Comparison of ENCODE assay signal across 13 mouse cellular contexts in the genomic region with DNA sequence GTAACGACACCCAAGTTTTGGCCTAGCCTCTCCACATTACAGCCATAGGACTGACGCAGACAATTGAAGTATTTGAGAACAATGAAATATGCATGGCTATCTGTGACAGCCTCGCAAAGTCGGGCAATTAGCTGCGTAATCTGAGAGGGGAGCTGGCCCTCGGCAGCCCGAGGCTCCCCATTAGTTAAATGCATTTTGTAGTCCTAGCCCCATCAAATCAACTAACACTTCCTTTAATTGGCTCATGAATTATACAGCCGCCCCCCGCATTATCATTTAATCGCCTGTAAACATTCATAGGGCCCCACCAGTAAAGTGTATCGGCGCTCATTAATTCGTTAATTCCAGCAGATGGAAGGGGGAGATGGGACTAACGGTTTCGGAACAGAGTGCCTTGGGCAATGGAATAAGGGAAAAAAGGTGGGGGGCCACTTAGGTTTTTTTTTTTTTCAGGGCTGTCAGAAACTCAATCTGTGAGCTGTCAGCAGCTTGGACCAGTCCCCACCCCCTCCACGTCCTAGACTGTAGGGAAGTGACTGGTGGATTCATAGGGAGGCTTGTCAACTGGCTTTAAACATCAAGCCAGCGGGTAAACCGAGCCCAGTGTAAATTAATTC. TPM values are rescaled to one million over a fixed set of nuclear protein-coding genes. Genes with fewer than 3 reads are reported as not detected.
DNase-seq lines count a peak whose midpoint lies in the region; ATAC-seq lines count a peak whose summit lies in the region.
"Had no signal": no experiment of that assay in that cellular context is flagged by ENCODE, and none has a peak within 500 bp of the region (broad histone marks: within the 10 kb centered on the region; RNA-seq: fewer than 3 reads in every experiment).

No protein-coding gene starts in this region.

- no peak for DNase-seq in heart, postnatal 14 days
- peak; percentile 23 for DNase-seq in MN1 (ENCODE audit: low spot score)
- peak; percentile 70 for DNase-seq in forelimb bud, embryonic 11.5 days (ENCODE audit: low read depth, low spot score)
- peak; percentile 85 for DNase-seq in midbrain, embryonic 14.5 days
- no peak for DNase-seq in kidney, postnatal 25 days
- no peak for DNase-seq in left cerebral cortex, postnatal 10 days (ENCODE audit: extremely low spot score in 1 of 2, low spot score in 2 of 2)
- DNase-seq in kidney, adult 11 months, result no peak
- DNase-seq: gastrocnemius, adult 2 months; heart, postnatal 36 days; layer of hippocampus, postnatal 36 days; liver, embryonic 13.5 days had no signal

- no peaks in the 10 kb centered on the region for H3K36me3 ChIP-seq in heart, embryonic 13.5 days
- no peaks in the 10 kb centered on the region for H3K36me3 ChIP-seq in midbrain, embryonic 14.5 days (ENCODE audit: control insufficient read depth, insufficient read depth, low read length)
- H3K36me3 ChIP-seq: liver, embryonic 13.5 days had no signal

- intact Hi-C loops in heart, postnatal 14 days (cut with DNase I), result no loop called here
- intact Hi-C loops in left cerebral cortex, postnatal 10 days (cut with DNase I), result no loop called here

- peaks cover 22% of the 10 kb centered on the region for H3K4me1 ChIP-seq in heart, embryonic 13.5 days
- H3K4me1 ChIP-seq in midbrain, embryonic 14.5 days (ENCODE audit: control insufficient read depth, insufficient read depth, low read length), result peaks cover 29% of the 10 kb centered on the region

- WGBS in heart, embryonic 13.5 days, result 55% methylated on average over 18 of the region's 18 CpGs
- WGBS in midbrain, embryonic 14.5 days, result 17% methylated on average over 18 of the region's 18 CpGs

- no peak for ATAC-seq in heart, embryonic 13.5 days (ENCODE audit: extremely low read depth, insufficient number of reproducible peaks, low FRiP score, low TSS enrichment)
- ATAC-seq in midbrain, embryonic 14.5 days (ENCODE audit: low FRiP score, low TSS enrichment), result peak; percentile 78

- H3K4me3 ChIP-seq in heart, embryonic 13.5 days, result no peak overlapping the region
- H3K4me3 ChIP-seq in midbrain, embryonic 14.5 days (replicated peaks; ENCODE audit: low read depth, low read length), result no peak overlapping the region
- H3K4me3 ChIP-seq: gastrocnemius, adult 2 months; liver, embryonic 13.5 days had no signal

- peak overlapping the region; percentile 50; the same call in 1 of the 2 replicates for H3K27ac ChIP-seq in heart, embryonic 13.5 days (replicated peaks)
- H3K27ac ChIP-seq in midbrain, embryonic 14.5 days (replicated peaks; ENCODE audit: low read depth, low read length), result peak overlapping the region; percentile 81
- H3K27ac ChIP-seq: gastrocnemius, adult 2 months; kidney, postnatal 0 days; liver, embryonic 13.5 days had no signal

- H3K4me2 ChIP-seq in heart, embryonic 13.5 days, result no peak overlapping the region
- peak overlapping the region; percentile 30 for H3K4me2 ChIP-seq in midbrain, embryonic 14.5 days (ENCODE audit: low read length)
- H3K4me2 ChIP-seq: liver, embryonic 13.5 days had no signal

- no peaks in the 10 kb centered on the region for H3K9me3 ChIP-seq in heart, embryonic 13.5 days
- H3K9me3 ChIP-seq in midbrain, embryonic 14.5 days (ENCODE audit: control insufficient read depth, low read length), result no peaks in the 10 kb centered on the region
- H3K9me3 ChIP-seq: liver, embryonic 13.5 days had no signal

- H3K9ac ChIP-seq in heart, embryonic 13.5 days, result no peak overlapping the region
- no peak overlapping the region for H3K9ac ChIP-seq in midbrain, embryonic 14.5 days (replicated peaks; ENCODE audit: low read length)
- H3K9ac ChIP-seq: liver, embryonic 13.5 days had no signal

- H3K27me3 ChIP-seq in heart, embryonic 13.5 days (replicated peaks), result 0 out of 2 replicates have a peak, but pooled peaks cover 3% of the 10 kb centered on the region
- no peaks in the 10 kb centered on the region for H3K27me3 ChIP-seq in midbrain, embryonic 14.5 days (ENCODE audit: control insufficient read depth, insufficient read depth, low read length)
- H3K27me3 ChIP-seq: liver, embryonic 13.5 days had no signal

RNA-seq across cellular contexts. Expression of gene Gtf3c4, which starts 42.6 kb away (rescaled TPM):
- polyA plus RNA-seq in heart, embryonic 13.5 days (2015; fragmentation: Nextera tagmentation; extraction: Ambion mirVana), result 6.7 and 8.0 TPM in 2 replicates
- 10 to 100 TPM; 20.3 to 21.8 TPM for total RNA-seq in heart, postnatal 14 days (2021)
- 32.0 and 38.5 TPM in 2 replicates for polyA plus RNA-seq in midbrain, embryonic 14.5 days (2014; fragmentation: Nextera tagmentation; extraction: Ambion mirVana)
- 10 to 100 TPM; 35.7 to 39.4 TPM for total RNA-seq in left cerebral cortex, postnatal 10 days (2021)

RNA-seq across cellular contexts. Expression of gene Ddx31, which starts 42.6 kb away (rescaled TPM):
- polyA plus RNA-seq in heart, embryonic 13.5 days (2015; fragmentation: Nextera tagmentation; extraction: Ambion mirVana), result 7.7 and 7.8 TPM in 2 replicates
- total RNA-seq in heart, postnatal 14 days (2021), result 1 to 10 TPM; 3.4 to 3.8 TPM
- 11.8 and 14.4 TPM in 2 replicates for polyA plus RNA-seq in midbrain, embryonic 14.5 days (2014; fragmentation: Nextera tagmentation; extraction: Ambion mirVana)
- 1 to 10 TPM; 6.0 to 8.0 TPM for total RNA-seq in left cerebral cortex, postnatal 10 days (2021)

Comparison
In these comparisons a context has a peak if more than half of its experiments do, and no peak if none do; other contexts are left out.
1. DNase-seq: peak in MN1 (single experiment), forelimb bud, embryonic 11.5 days (single experiment) and midbrain, embryonic 14.5 days (single experiment); none in heart, postnatal 14 days (0 of 2), kidney, postnatal 25 days (0 of 2), left cerebral cortex, postnatal 10 days (0 of 2) and kidney, adult 11 months (single experiment).